Mouse (Mus musculus) forebrain, postnatal 0 days (tissue): ENCODE measurements around the gene Nelfb. TPM values are rescaled to one million over a fixed set of nuclear protein-coding genes. Genes with fewer than 3 reads are reported as not detected.
A peak's percentile ranks its signal among the peaks of the same experiment; 100 is the strongest.

Source experiments
- ATAC-seq: fragments of 200-750 bp; cut with Nextera tagmentation; 2 replicates; pipeline ENCODE4 v1.8.0; 2017; ENCODE audit warnings: mild to moderate bottlenecking, moderate library complexity
- DNase-seq: peaks from one replicate; pipeline ENCODE4 v3.0.0-alpha.2; 2015
- H3K27ac ChIP-seq: fragments of 300-500 bp; sonication (generic); 2 replicates; pipeline ENCODE4 v1.5.1; 2014; ENCODE audit warnings: low read depth, mild to moderate bottlenecking, antibody characterized with exemption, low read length, moderate library complexity, mixed read lengths
- H3K27me3 ChIP-seq: fragments of 300-500 bp; sonication (generic); 2 replicates; pipeline ENCODE4 v1.6.1; 2014; ENCODE audit warnings: mild to moderate bottlenecking, low read length, mixed read lengths; ENCODE audit not compliant: insufficient read depth
- H3K36me3 ChIP-seq: fragments of 300-500 bp; sonication (generic); 2 replicates; pipeline ENCODE4 v1.6.1; 2014; ENCODE audit warnings: mild to moderate bottlenecking, moderate library complexity; ENCODE audit not compliant: insufficient read depth
- H3K4me1 ChIP-seq: fragments of 300-500 bp; sonication (generic); 2 replicates; pipeline ENCODE4 v1.6.1; 2014; ENCODE audit warnings: antibody characterized with exemption; ENCODE audit not compliant: insufficient read depth
- H3K4me2 ChIP-seq: fragments of 300-500 bp; sonication (generic); 2 replicates; pipeline ENCODE4 v1.6.1; 2014; ENCODE audit warnings: low read depth, mild to moderate bottlenecking, moderate library complexity
- H3K4me3 ChIP-seq: fragments of 300-500 bp; sonication (generic); 2 replicates; pipeline ENCODE4 v1.5.1; 2014; ENCODE audit warnings: low read depth, low read length, mixed read lengths
- H3K9ac ChIP-seq: fragments of 300-500 bp; sonication (generic); 2 replicates; pipeline ENCODE4 v1.6.1; 2014; ENCODE audit warnings: mild to moderate bottlenecking
- H3K9me3 ChIP-seq: fragments of 300-500 bp; sonication (generic); 2 replicates; pipeline ENCODE4 v1.6.1; 2016; ENCODE audit warnings: low read length
- CTCF ChIP-seq: sonication (generic); IDR thresholded peaks from 2 replicates; pipeline ENCODE4 v1.5.1; 2016; ENCODE audit warnings: antibody characterized with exemption, control low read depth, low read depth
- WGBS: fragments of 180-500 bp; shearing (Covaris S2); extraction: QIAGEN DNeasy Blood & Tissue Kit; methylation state at CpG from one replicate; pipeline ENCODE4 v1.1.7; 2014; 5-methylcytosine and 5-hydroxymethylcytosine counted together
- polyA plus RNA-seq: library from polyadenylated mRNA; unstranded; fragments of >200 nt; fragmentation: Nextera tagmentation; extraction: Ambion mirVana; gene quantifications from 2 replicates; pipeline ENCODE4 v1.2.1, GENCODE M21; 2015
- total RNA-seq: library from RNA; depleted of rRNA; stranded (reverse); fragments of >200 nt; gene quantifications from 2 replicates; pipeline ENCODE4 v1.2.3, GENCODE M21; 2014

Nelfb gene
- total and polyA plus RNA-seq, 2 experiments from 2014 or later: 76.1 to 115 TPM

DNA sequence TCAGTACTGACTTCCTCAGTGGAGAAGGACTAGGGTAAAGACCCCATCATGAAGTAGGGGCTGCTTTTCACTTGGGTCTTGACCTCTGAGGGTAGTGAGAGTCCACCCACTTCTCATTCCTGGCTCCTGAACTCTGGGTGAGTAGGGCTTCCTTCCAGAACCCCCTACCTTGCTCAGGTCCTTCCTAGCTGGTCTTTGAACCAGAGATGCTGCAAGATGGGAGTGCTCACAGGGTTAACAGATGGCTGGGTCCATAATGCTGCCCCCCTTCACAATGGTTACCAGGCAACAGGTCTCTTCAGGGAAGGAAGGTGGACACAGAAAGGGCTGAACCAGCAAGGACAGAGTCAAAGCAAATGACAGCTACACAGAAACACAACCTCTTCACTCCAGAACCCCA, 7.2 kb upstream of the Nelfb start, which contains the start of gene Fam166a:
Gene Fam166a, plus strand, starts transcription at position 301 of the 400 bp plus-strand sequence.
- no peak for TF ChIP-seq CTCF
- Histone ChIP-seq H3K9ac (no peak within 1 kb of the TSS), H3K4me1 (0 out of 2 replicates have a peak, but pooled peaks cover 3% of the 10 kb centered on the region), H3K36me3 (no peaks in the 10 kb centered on the region), H3K27ac (no peak within 1 kb of the TSS), H3K4me3 (no peak within 1 kb of the TSS), H3K27me3 (no peaks in the 10 kb centered on the region), H3K4me2 (no peak within 1 kb of the TSS), H3K9me3 (no peaks in the 10 kb centered on the region)
- no peak for ATAC-seq
- DNase-seq: no peak

DNA sequence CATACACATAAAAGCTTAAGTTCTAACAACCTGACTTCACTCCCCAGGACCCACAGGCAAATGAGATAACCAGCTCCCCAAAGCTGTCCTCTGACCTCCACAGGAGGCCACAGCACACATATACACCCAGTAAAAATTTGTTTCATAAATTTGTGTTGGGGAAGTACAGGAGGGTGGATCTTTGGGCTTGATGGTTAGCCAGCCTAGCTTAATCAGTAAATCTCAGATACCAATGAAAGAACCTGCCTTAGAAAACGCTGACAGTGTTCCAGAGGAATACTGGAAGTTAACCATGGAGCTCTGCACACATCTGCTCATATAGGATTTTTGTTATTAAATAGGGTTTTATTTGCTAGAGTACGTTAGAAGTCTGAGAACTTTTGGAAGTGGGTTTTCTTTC, 6.4 kb upstream of the Nelfb start:
- Histone ChIP-seq H3K4me1 (no peaks in the 10 kb centered on the region), H3K9ac (no peak overlapping the region), H3K4me2 (no peak overlapping the region), H3K36me3 (no peaks in the 10 kb centered on the region), H3K4me3 (no peak overlapping the region), H3K9me3 (no peaks in the 10 kb centered on the region), H3K27ac (no peak overlapping the region), H3K27me3 (no peaks in the 10 kb centered on the region)
- ATAC-seq (no peak), DNase-seq (no peak)
- no peak for TF ChIP-seq CTCF
- whole genome bisulfite sequencing: 58% methylated on average over 2 of the region's 2 CpGs

DNA sequence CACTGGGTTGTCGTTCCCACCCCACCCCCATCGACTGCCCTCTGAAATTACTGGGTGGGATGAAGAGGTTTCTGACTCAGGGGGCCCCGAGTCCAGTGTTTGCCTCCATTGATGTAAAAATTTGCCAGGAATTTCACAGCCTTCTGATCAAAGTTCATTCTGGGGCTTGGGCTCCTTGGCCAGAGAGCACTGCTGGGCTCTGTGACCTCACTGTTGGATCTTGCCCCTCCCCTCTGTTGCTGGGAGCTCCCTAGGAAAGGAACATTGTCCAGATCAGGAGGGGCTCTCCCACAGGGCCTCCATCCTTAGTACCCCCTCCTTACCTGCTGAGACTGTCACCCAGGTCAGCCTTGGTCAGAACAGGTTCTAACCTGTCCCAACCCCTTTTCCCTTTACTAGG, 3.2 kb upstream of the Nelfb start, which contains the start of gene Stpg3:
Gene Stpg3, minus strand, starts transcription at position 194 of the 400 bp plus-strand sequence.
- H3K4me3 ChIP-seq: no peak within 1 kb of the TSS
- no peak within 1 kb of the TSS for H3K4me2 ChIP-seq
- H3K36me3 ChIP-seq: no peaks in the 10 kb centered on the region
- H3K9me3 ChIP-seq: no peaks in the 10 kb centered on the region
- ATAC-seq (no peak), DNase-seq (no peak)
- no peak within 1 kb of the TSS for H3K27ac ChIP-seq
- no peak within 1 kb of the TSS for H3K9ac ChIP-seq
- no peaks in the 10 kb centered on the region for H3K27me3 ChIP-seq
- no peak for TF ChIP-seq CTCF
- 78% methylated on average over 3 of the region's 3 CpGs for WGBS
- H3K4me1 ChIP-seq: peaks cover 7% of the 10 kb centered on the region

DNA sequence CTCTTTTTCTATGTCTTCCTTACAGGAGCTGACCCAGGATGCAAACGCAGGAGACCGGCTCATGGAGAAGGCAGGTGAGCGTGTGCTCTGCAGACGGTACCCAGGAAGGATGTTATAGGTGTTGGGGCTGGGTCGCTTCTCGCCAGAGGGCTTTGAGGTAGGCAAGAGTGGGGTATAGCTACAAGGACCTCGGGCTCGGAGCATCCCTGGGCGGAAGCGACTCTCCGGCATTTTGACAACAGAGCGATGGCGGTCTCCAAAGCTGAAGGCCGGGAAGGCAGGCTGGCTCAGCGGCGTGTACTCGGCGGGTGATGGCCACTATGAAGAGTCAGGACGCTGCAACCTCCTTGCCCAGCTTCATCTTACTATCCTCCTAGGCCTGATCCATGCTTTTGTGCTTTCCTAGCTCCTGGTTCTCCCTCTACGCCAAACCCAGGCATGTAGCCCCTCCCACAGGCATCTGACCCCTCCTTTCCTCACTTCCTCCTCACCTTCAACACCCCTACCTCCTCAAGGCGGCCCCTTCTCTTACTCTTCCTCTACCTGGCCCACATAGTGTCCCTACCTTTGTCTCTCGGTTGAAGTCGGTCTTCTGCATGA, 2.1 kb upstream of the Nelfb start:
- TF ChIP-seq CTCF: no peak
- DNase-seq (no peak), ATAC-seq (no peak)
- Histone ChIP-seq H3K9me3 (no peaks in the 10 kb centered on the region), H3K4me1 (peaks cover 17% of the 10 kb centered on the region), H3K9ac (no peak overlapping the region), H3K27me3 (no peaks in the 10 kb centered on the region), H3K4me2 (no peak overlapping the region), H3K27ac (no peak overlapping the region), H3K36me3 (0 out of 2 replicates have a peak, but pooled peaks cover 1% of the 10 kb centered on the region), H3K4me3 (no peak overlapping the region)
- 72% methylated on average over 23 of the region's 23 CpGs for WGBS

DNA sequence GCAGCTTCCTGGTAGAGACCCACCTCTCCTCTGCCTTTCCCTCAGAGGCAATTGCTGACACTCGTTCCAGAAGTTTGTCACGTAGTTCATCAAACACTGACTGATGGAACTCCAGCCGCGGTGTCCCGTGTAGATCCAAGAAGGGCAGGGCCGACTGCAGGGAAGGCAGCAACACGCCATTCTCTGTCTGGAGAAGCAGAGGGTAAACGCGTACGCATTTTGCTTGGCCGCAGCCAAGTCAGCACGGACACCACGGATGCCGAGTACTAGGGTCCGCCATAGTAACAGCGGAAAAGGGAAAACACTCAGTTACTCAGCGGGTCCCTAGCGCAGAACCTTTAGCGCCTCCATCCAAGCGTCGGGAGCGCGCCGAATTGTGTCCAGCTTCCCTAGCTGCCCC, 603 bp downstream of the Nelfb start:
- H3K4me3 ChIP-seq: peak overlapping the region; percentile 91
- peaks cover 17% of the 10 kb centered on the region for H3K4me1 ChIP-seq
- H3K4me2 ChIP-seq: peak overlapping the region; percentile 85
- H3K9ac ChIP-seq: peak overlapping the region; percentile 90
- no peaks in the 10 kb centered on the region for H3K9me3 ChIP-seq
- ATAC-seq (peak; percentile 42), DNase-seq (no peak)
- H3K27ac ChIP-seq: peak overlapping the region; percentile 88
- under 1% methylated on average over 24 of the region's 24 CpGs for WGBS
- no peak for TF ChIP-seq CTCF
- H3K27me3 ChIP-seq: no peaks in the 10 kb centered on the region
- peaks cover 19% of the 10 kb centered on the region for H3K36me3 ChIP-seq

DNA sequence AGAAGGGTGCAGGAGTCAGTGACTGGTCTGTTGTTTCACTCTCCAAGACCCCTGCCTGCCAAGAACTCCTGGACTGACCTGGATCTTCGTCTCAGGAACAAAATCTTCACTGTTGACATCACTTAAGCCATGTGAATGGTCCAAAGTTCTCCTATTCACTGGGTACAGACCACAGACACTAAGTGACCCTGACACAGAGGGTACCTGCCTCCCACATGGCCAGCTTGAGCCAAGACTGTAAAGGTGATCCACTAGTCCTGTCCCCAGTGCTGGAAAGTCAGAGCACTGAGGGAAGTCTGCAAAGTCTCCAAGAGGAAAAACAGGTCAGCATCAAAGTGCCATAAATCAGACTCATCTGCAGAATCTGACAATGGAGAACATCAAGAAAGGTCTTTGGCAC, 3.7 kb downstream of the Nelfb start:
- H3K9ac ChIP-seq: no peak overlapping the region
- H3K4me2 ChIP-seq: no peak overlapping the region
- H3K36me3 ChIP-seq: peaks cover 43% of the 10 kb centered on the region
- H3K9me3 ChIP-seq: no peaks in the 10 kb centered on the region
- no peak overlapping the region for H3K4me3 ChIP-seq
- H3K4me1 ChIP-seq: peaks cover 17% of the 10 kb centered on the region
- H3K27ac ChIP-seq: no peak overlapping the region
- H3K27me3 ChIP-seq: no peaks in the 10 kb centered on the region
- ATAC-seq: no peak
- 85% methylated on average over 1 of the region's 1 CpGs for WGBS
- no peak for DNase-seq
- TF ChIP-seq CTCF: no peak

DNA sequence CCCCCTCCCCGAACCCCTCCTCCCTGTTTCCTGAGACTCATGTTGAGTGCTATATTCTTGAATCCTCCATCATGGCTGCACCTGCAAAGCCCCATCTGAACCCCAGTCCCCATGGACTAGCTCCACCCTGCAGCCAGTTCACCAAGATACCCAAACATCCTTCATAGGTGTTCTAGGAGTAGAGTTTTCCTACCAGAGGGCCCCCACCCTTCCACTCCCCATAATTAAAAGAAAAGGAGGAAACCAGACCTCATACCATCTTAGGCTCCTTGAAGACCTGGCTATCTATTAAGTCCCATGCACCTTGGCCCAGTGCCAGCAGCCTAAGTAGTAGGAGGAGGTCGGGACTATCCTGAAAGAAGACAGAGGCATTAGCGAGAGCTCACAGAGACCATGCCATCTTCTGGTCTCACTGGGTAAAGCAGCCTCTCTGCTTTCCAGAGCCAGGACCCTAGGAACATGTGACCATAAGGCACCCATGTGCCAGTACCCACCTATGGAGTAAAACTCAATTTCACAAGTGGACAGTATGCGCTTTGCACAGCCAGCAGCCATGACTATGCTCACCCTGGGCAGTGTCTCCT, 7.6 kb downstream of the Nelfb start:
- ATAC-seq: no peak; the same call in 1 of the 2 replicates

More for the DNA sequence above, 7.6 kb downstream of the Nelfb start:
- Histone ChIP-seq H3K4me1 (0 out of 2 replicates have a peak, but pooled peaks cover 4% of the 10 kb centered on the region), H3K27me3 (no peaks in the 10 kb centered on the region), H3K4me3 (no peak overlapping the region), H3K27ac (no peak overlapping the region), H3K4me2 (no peak overlapping the region), H3K9ac (no peak overlapping the region), H3K36me3 (peaks cover 79% of the 10 kb centered on the region), H3K9me3 (no peaks in the 10 kb centered on the region)
- DNase-seq: no peak
- peak; percentile 38; the same call in 1 of the 2 replicates for TF ChIP-seq CTCF
- WGBS: 62% methylated on average over 4 of the region's 4 CpGs
